Mouse (Mus musculus) embryo, embryonic 11.5 days (tissue): Measurements from ENCODE around the gene Slc25a43.

ENCODE experiments used
- DNase-seq: peaks from one replicate; pipeline ENCODE4 v3.0.0-alpha.2; 2012; ENCODE audit warnings: low read depth, low spot score

Gene Slc25a43

DNA sequence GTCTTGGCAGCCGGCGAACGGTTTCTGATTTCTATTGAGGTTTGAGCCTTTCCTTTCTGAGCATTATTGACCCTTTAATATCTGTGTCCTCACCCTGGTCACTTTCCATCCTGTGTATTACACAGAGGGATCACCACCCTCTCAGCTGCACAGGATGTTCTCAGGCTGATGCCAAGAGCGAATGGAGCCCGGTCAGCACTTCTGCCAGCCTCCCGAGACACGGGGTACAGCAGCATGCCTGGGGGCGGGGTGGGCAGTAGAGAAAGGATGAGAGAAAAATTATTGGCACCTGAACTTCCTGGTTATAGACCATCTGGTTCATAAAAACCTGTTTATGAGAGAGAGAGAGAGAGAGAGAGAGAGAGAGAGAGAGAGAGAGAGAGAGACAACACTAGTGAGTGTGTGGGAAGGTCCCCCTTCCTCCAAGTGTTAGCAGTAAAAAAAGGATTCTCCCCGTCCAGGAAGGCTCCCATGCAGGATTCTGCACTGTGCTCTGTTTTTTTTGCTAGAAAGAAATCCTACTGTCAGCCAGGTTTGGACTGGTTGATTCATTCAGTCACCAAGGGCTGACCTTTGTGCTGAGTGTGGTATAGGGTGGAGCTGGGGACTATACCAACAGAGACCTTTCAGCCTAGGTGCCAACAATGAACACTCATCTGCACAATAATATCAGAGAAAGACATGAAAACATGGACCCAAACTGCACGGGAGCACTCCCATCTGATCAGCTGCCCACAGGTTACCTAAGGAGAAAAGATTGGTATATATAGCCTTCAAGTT is 80.7 kb downstream of the Slc25a43 start:
- no peak for DNase-seq

- no peak for DNase-seq
These were observed 81.6 kb downstream of the Slc25a43 start for GRCm38 (mm10) chrX:36825032-36825431.
